Mouse (Mus musculus) brain, embryonic 14.5 days (tissue): ENCODE measurements around the gene Bcl2l14.

Experiments
- CTCF ChIP-seq: fragments of 200-500 bp; IDR thresholded peaks from 2 replicates; pipeline ENCODE4 v1.5.1; 2012; ENCODE audit warnings: inconsistent platforms, mild to moderate bottlenecking, moderate library complexity, borderline replicate concordance; ENCODE audit not compliant: insufficient read depth, insufficient read length; ENCODE audit errors: extremely low read depth
- POLR2A ChIP-seq: fragments of 200-500 bp; IDR thresholded peaks from 2 replicates; pipeline ENCODE4 v1.6.1; 2012; ENCODE audit warnings: mild to moderate bottlenecking, inconsistent platforms, borderline replicate concordance; ENCODE audit not compliant: poor library complexity, insufficient read depth, insufficient read length, severe bottlenecking; ENCODE audit errors: extremely low read depth

DNA sequence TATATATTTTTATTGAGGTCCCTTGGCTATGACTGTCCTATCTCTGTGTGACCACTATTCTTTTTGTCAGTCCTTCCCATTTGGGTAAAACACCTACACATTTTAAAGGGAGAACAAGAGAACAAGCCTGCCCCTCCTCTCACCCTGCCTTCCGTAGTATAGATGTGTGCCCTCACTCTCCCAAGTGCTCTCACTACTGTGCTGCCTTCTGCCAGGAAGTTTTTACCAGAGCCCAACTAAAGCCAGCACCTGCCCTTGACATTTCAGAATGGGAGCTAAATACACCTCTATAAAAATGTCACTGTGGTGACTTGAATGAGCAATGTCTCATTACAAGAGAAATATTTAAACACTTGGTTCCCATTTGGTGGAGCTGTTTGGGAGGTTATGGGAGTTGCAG lies 62.3 kb downstream of the Bcl2l14 start:
- no peak for TF ChIP-seq CTCF
- no peak for TF ChIP-seq POLR2A
